Mouse (Mus musculus) limb, embryonic 10.5 days (tissue): ENCODE results near the gene A3galt2. TPM values are rescaled to one million over a fixed set of nuclear protein-coding genes. Genes with fewer than 3 reads are reported as not detected.
A peak's percentile ranks its signal among the peaks of the same experiment; 100 is the strongest.

Experiments
- DNase-seq: peaks from one replicate; pipeline ENCODE4 v3.0.0-alpha.2; 2017; ENCODE audit warnings: low spot score
- H3K27ac ChIP-seq: fragments of 300-500 bp; sonication (generic); 2 replicates; pipeline ENCODE4 v1.5.1; 2016; ENCODE audit warnings: mild to moderate bottlenecking
- H3K27me3 ChIP-seq: fragments of 300-500 bp; sonication (generic); 2 replicates; pipeline ENCODE4 v1.6.1; 2016; ENCODE audit warnings: low read depth, mild to moderate bottlenecking; ENCODE audit not compliant: poor library complexity, severe bottlenecking
- H3K36me3 ChIP-seq: fragments of 300-500 bp; sonication (generic); 2 replicates; pipeline ENCODE4 v1.6.1; 2016; ENCODE audit warnings: mild to moderate bottlenecking, moderate library complexity
- H3K4me1 ChIP-seq: fragments of 300-500 bp; sonication (generic); 2 replicates; pipeline ENCODE4 v1.6.1; 2016
- H3K4me3 ChIP-seq: fragments of 300-500 bp; sonication (generic); 2 replicates; pipeline ENCODE4 v1.5.1; 2016; ENCODE audit warnings: mild to moderate bottlenecking, moderate library complexity
- H3K9me3 ChIP-seq: fragments of 300-500 bp; sonication (generic); replicated peaks from 2 replicates; pipeline ENCODE4 v1.6.1; 2016; ENCODE audit warnings: mild to moderate bottlenecking
- WGBS: fragments of 180-500 bp; shearing (Covaris S2); methylation state at CpG from one replicate; pipeline ENCODE4 v1.1.7; 2016; 5-methylcytosine and 5-hydroxymethylcytosine counted together
- polyA plus RNA-seq: library from polyadenylated mRNA; unstranded; fragments of >200 nt; fragmentation: Nextera tagmentation; extraction: Ambion mirVana; gene quantifications from 2 replicates; pipeline ENCODE4 v1.2.1, GENCODE M21; 2016

A3galt2 gene
- polyA plus RNA-seq, 1 experiment from 2014 or later = 0.10 TPM

- Histone ChIP-seq H3K4me1 (no peaks in the 10 kb centered on the region), H3K27me3 (no peaks in the 10 kb centered on the region), H3K4me3 (no peak overlapping the region), H3K9me3 (no peaks in the 10 kb centered on the region), H3K27ac (no peak overlapping the region), H3K36me3 (peaks cover 100% of the 10 kb centered on the region)
- DNase-seq = no peak
- WGBS = 95% methylated on average over 22 of the region's 22 CpGs
Observed at GRCm38 (mm10) chr4:128747614-128748270, 7.4 kb upstream of the A3galt2 start.

GRCm38 (mm10) chr4:128748309-128748708 is 6.9 kb upstream of the A3galt2 start:
- peaks cover 100% of the 10 kb centered on the region for H3K36me3 ChIP-seq
- no peak for DNase-seq
- H3K4me3 ChIP-seq = no peak overlapping the region
- no peak overlapping the region for H3K27ac ChIP-seq
- H3K4me1 ChIP-seq = no peaks in the 10 kb centered on the region
- no peaks in the 10 kb centered on the region for H3K27me3 ChIP-seq
- H3K9me3 ChIP-seq = no peaks in the 10 kb centered on the region
- 92% methylated on average over 7 of the region's 7 CpGs for WGBS

DNA sequence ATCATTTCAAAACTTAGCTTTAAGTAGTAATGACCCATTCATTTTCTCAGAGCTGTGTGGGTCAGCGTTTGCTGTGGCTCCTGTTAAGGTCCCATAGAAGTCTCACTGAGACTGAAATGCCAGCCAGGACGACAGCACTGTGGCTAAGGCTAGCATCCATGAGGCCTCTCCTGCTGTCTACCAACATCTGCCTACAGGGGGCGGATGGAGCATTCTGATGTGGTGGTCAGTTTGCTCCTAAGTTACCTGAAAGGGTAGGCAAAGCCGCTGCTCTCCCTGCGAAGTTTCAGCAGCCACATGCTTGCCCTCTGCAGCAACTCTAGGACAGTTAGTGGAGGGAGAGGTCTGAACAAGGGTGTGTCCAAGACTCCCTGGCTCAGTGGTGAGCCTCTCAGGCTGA is 4.2 kb upstream of the A3galt2 start:
- Histone ChIP-seq H3K4me3 (no peak overlapping the region), H3K36me3 (peaks cover 89% of the 10 kb centered on the region), H3K9me3 (no peaks in the 10 kb centered on the region), H3K4me1 (peaks cover 12% of the 10 kb centered on the region), H3K27me3 (no peaks in the 10 kb centered on the region), H3K27ac (no peak overlapping the region)
- DNase-seq = no peak
- whole genome bisulfite sequencing = 68% methylated on average over 5 of the region's 5 CpGs

- DNase-seq = no peak
- no peak overlapping the region for H3K4me3 ChIP-seq
- WGBS = 90% methylated on average over 13 of the region's 13 CpGs
Observed at GRCm38 (mm10) chr4:128752031-128752757, 3.0 kb upstream of the A3galt2 start.

DNA sequence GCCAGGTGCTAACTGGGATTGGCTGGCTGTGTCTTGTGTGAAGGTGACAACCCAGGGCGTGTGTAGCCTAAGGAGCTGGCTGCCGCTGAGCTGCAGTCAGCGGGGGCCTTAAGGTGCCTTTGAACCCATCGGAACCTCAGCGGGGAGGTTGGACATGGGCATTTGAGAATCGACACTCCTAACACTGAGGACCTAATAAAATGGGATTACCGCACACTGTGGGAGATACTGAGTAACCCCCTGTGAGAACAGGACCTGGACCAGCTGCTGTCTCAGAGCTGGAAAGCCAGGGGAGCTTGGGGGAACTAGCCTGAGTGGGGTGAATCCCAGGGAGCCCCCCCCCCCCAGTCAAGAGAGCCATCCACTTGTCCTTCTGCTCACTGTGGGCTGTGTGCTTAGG is 1.6 kb upstream of the A3galt2 start:
- no peak for DNase-seq
- peaks cover 15% of the 10 kb centered on the region for H3K4me1 ChIP-seq
- no peak overlapping the region for H3K4me3 ChIP-seq
- no peak overlapping the region for H3K27ac ChIP-seq
- WGBS = 89% methylated on average over 7 of the region's 7 CpGs
- H3K36me3 ChIP-seq = peaks cover 64% of the 10 kb centered on the region
- no peaks in the 10 kb centered on the region for H3K9me3 ChIP-seq
- no peaks in the 10 kb centered on the region for H3K27me3 ChIP-seq

More at GRCm38 (mm10) chr4:128752031-128752757, 3.0 kb upstream of the A3galt2 start:
- peaks cover 78% of the 10 kb centered on the region for H3K36me3 ChIP-seq
- peaks cover 14% of the 10 kb centered on the region for H3K4me1 ChIP-seq
- no peaks in the 10 kb centered on the region for H3K27me3 ChIP-seq
- no peak overlapping the region for H3K27ac ChIP-seq
- no peaks in the 10 kb centered on the region for H3K9me3 ChIP-seq

- WGBS = 80% methylated on average over 7 of the region's 7 CpGs
- no peaks in the 10 kb centered on the region for H3K27me3 ChIP-seq
- H3K27ac ChIP-seq = peak overlapping the region; percentile 63; the same call in 1 of the 2 replicates
- no peak for DNase-seq
- peaks cover 24% of the 10 kb centered on the region for H3K4me1 ChIP-seq
- H3K9me3 ChIP-seq = no peaks in the 10 kb centered on the region
- no peak overlapping the region for H3K4me3 ChIP-seq
- peaks cover 41% of the 10 kb centered on the region for H3K36me3 ChIP-seq
Observed at GRCm38 (mm10) chr4:128755900-128756299, 736 bp downstream of the A3galt2 start.

DNA sequence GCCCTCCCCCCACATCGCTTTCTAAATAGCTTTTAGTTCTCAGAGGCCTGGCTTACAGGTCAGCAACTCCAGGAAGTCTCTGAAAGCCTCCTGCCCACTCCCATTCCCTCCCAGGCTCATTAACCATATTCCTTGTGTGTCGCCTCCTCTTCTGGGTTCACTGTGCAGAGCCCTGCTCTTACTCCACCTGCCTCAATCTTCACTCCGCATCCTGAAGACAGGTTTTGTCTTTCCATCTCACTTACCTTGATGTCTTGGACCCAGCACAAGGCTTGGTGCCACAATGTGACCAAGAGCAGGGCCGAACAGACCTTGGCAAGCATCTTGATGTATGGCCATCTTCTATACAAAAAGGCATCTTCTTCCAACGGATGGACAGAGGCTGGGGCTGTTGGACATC is 4.0 kb downstream of the A3galt2 start:
- 87% methylated on average over 5 of the region's 5 CpGs for WGBS
- H3K27ac ChIP-seq = no peak overlapping the region
- no peak for DNase-seq
- H3K4me1 ChIP-seq = peaks cover 24% of the 10 kb centered on the region
- peaks cover 7% of the 10 kb centered on the region for H3K36me3 ChIP-seq
- no peaks in the 10 kb centered on the region for H3K9me3 ChIP-seq
- H3K27me3 ChIP-seq = no peaks in the 10 kb centered on the region
- H3K4me3 ChIP-seq = no peak overlapping the region

GRCm38 (mm10) chr4:128760029-128760428 is 4.9 kb downstream of the A3galt2 start:
- Histone ChIP-seq H3K27me3 (no peaks in the 10 kb centered on the region), H3K27ac (no peak overlapping the region), H3K4me3 (no peak overlapping the region), H3K9me3 (no peaks in the 10 kb centered on the region), H3K4me1 (peaks cover 22% of the 10 kb centered on the region), H3K36me3 (peaks cover 5% of the 10 kb centered on the region)
- 94% methylated on average over 6 of the region's 6 CpGs for WGBS
- DNase-seq = no peak

- Histone ChIP-seq H3K27me3 (no peaks in the 10 kb centered on the region), H3K9me3 (no peaks in the 10 kb centered on the region), H3K27ac (0 out of 2 replicates have a peak overlapping the region, but pooled peaks have one; percentile 19), H3K36me3 (peaks cover 3% of the 10 kb centered on the region), H3K4me1 (peaks cover 37% of the 10 kb centered on the region), H3K4me3 (no peak overlapping the region)
- DNase-seq = no peak
- 96% methylated on average over 20 of the region's 20 CpGs for WGBS
Observed at GRCm38 (mm10) chr4:128766929-128767328, 11.8 kb downstream of the A3galt2 start.

GRCm38 (mm10) chr4:128768120-128768519 is 13.0 kb downstream of the A3galt2 start:
- no peaks in the 10 kb centered on the region for H3K9me3 ChIP-seq
- peaks cover 37% of the 10 kb centered on the region for H3K4me1 ChIP-seq
- DNase-seq = no peak
- H3K4me3 ChIP-seq = no peak overlapping the region
- WGBS = 78% methylated on average over 13 of the region's 13 CpGs
- peaks cover 15% of the 10 kb centered on the region for H3K36me3 ChIP-seq
- H3K27me3 ChIP-seq = no peaks in the 10 kb centered on the region
- H3K27ac ChIP-seq = no peak overlapping the region

DNA sequence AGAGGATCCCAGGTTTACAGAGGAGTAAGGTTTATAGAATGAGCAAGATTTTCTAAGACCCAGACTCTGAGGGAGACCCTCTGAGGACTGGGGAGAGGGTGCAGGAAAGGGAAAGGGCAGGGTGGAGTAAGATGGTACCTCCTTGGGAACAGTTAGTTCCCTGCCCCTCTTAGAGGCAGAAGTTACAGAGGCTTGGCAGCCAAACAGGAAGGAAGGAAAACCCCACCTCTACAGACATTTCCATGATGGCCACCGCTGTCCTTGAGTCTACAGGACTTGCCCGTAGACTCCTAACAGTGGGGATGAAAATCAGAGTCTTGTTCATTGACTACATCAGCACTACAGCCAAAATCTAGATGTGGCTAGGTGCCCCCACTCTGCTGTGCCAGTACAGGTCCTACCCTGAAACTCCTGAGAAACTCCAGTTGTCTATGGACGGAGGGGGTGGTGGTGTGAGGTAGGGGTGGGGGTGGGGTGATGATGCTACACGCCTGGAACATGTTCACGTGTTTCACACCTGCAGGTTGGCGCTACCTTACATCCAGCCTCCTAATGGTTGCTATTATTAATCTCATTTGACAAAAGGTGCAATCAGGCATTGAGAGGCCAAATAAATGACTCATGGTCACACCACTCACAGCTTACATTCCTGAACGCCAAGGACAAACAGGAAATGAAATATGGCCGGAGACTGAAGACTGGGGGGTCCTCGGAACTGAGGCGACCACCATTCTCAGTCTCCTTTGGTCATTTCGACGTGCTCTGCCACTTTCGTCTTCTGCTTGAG is 14.6 kb downstream of the A3galt2 start:
- Histone ChIP-seq H3K9me3 (no peaks in the 10 kb centered on the region), H3K27me3 (no peaks in the 10 kb centered on the region), H3K36me3 (peaks cover 31% of the 10 kb centered on the region), H3K4me3 (no peak overlapping the region), H3K4me1 (peaks cover 37% of the 10 kb centered on the region), H3K27ac (no peak overlapping the region)
- 92% methylated on average over 13 of the region's 13 CpGs for WGBS
- no peak for DNase-seq

- peaks cover 41% of the 10 kb centered on the region for H3K36me3 ChIP-seq
- no peak overlapping the region for H3K27ac ChIP-seq
- no peak overlapping the region for H3K4me3 ChIP-seq
- H3K4me1 ChIP-seq = peaks cover 37% of the 10 kb centered on the region
- no peak for DNase-seq
- H3K9me3 ChIP-seq = no peaks in the 10 kb centered on the region
- WGBS = 81% methylated on average over 5 of the region's 5 CpGs
- H3K27me3 ChIP-seq = no peaks in the 10 kb centered on the region
Observed at GRCm38 (mm10) chr4:128770698-128771097, 15.5 kb downstream of the A3galt2 start.

GRCm38 (mm10) chr4:128773820-128774219 is 18.7 kb downstream of the A3galt2 start:
- H3K27me3 ChIP-seq = no peaks in the 10 kb centered on the region
- H3K4me1 ChIP-seq = peaks cover 20% of the 10 kb centered on the region
- DNase-seq = no peak
- WGBS = 91% methylated on average over 11 of the region's 11 CpGs
- H3K4me3 ChIP-seq = no peak overlapping the region
- no peaks in the 10 kb centered on the region for H3K9me3 ChIP-seq
- H3K36me3 ChIP-seq = peaks cover 72% of the 10 kb centered on the region
- no peak overlapping the region for H3K27ac ChIP-seq
